Mouse (Mus musculus): ENCODE measurements at regions not wholly inside any gene's neighbourhood (a gene's known extent, or its start where the extent isn't known, plus 50 kb on each side); places are given as distances from the start of the nearest gene placed in this dataset.

DNA sequence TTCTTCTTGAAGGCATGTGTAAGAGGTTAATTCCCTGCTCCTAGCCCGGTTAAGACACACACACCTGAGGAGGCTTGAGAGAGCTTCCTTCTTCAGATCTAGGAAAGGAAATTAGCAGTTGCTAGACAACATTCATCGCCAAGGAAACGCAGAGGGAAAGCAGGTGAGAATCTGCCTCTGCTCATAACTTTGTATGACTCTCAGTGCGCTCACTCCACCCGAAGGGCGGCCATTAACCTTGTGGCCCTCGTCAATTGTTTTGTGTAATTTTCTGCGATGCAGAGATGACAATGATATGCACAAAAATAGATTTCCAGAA lies 105.3 kb upstream of the Sgk1 start:
- TF ChIP-seq CTCF (conservative IDR thresholded peaks at IDR 0.05; ENCODE audit: low read length) (no peak), NANOG (IDR thresholded peaks at IDR 0.05; ENCODE audit: borderline replicate concordance, low read length) (no peak)
